Mouse (Mus musculus) ES-Bruce4 (cell line): Measurements from ENCODE around the gene Polr2h. TPM values are rescaled to one million over a fixed set of nuclear protein-coding genes. Genes with fewer than 3 reads are reported as not detected.

Experiments used
- H3K27ac ChIP-seq: 2 replicates; pipeline ENCODE4 v1.5.1; 2012; ENCODE audit warnings: low read length, inconsistent platforms; ENCODE audit not compliant: insufficient read depth
- H3K27me3 ChIP-seq: 2 replicates; pipeline ENCODE4 v1.6.1; 2012; ENCODE audit warnings: mild to moderate bottlenecking, low read length, inconsistent platforms; ENCODE audit not compliant: control insufficient read depth, poor library complexity, insufficient read depth, severe bottlenecking
- H3K36me3 ChIP-seq: 2 replicates; pipeline ENCODE4 v1.6.1; 2012; ENCODE audit warnings: inconsistent platforms, mild to moderate bottlenecking, low read length, moderate library complexity; ENCODE audit not compliant: control insufficient read depth, poor library complexity, insufficient read depth, severe bottlenecking
- H3K4me1 ChIP-seq: one replicate; pipeline ENCODE4 v1.8.1; 2011; ENCODE audit warnings: low read length; ENCODE audit not compliant: control insufficient read depth, insufficient read depth
- H3K4me3 ChIP-seq: 2 replicates; pipeline ENCODE4 v1.5.1; 2011; ENCODE audit warnings: low read depth, mild to moderate bottlenecking, low read length
- H3K9ac ChIP-seq: 2 replicates; pipeline ENCODE4 v1.6.1; 2012; ENCODE audit warnings: low read depth, mild to moderate bottlenecking, inconsistent platforms; ENCODE audit not compliant: poor library complexity, severe bottlenecking
- H3K9me3 ChIP-seq: replicated peaks from 2 replicates; pipeline ENCODE4 v1.6.1; 2012; ENCODE audit warnings: mild to moderate bottlenecking, low read length, inconsistent platforms; ENCODE audit not compliant: control insufficient read depth, poor library complexity, insufficient read depth, severe bottlenecking
- CTCF ChIP-seq: IDR thresholded peaks from one replicate; pipeline ENCODE4 v1.8.1; 2011; ENCODE audit warnings: low read depth, low read length
- EP300 ChIP-seq: IDR thresholded peaks from 2 replicates; pipeline ENCODE4 v1.6.1; 2011; ENCODE audit warnings: low read depth, low read length; ENCODE audit not compliant: insufficient read depth
- POLR2A ChIP-seq: IDR thresholded peaks from one replicate; pipeline ENCODE4 v1.8.1; 2011; ENCODE audit warnings: low read length; ENCODE audit not compliant: insufficient read depth
- polyA plus RNA-seq: library from polyadenylated mRNA; stranded (reverse); fragments of >200 nt; gene quantifications from 2 replicates; pipeline ENCODE4 v1.2.4, GENCODE M21; 2011; ENCODE audit warnings: low read depth; ENCODE audit not compliant: missing spikeins, insufficient read depth, insufficient read length

The Polr2h gene
- polyA plus RNA-seq, 1 experiment: 90.6 TPM

DNA sequence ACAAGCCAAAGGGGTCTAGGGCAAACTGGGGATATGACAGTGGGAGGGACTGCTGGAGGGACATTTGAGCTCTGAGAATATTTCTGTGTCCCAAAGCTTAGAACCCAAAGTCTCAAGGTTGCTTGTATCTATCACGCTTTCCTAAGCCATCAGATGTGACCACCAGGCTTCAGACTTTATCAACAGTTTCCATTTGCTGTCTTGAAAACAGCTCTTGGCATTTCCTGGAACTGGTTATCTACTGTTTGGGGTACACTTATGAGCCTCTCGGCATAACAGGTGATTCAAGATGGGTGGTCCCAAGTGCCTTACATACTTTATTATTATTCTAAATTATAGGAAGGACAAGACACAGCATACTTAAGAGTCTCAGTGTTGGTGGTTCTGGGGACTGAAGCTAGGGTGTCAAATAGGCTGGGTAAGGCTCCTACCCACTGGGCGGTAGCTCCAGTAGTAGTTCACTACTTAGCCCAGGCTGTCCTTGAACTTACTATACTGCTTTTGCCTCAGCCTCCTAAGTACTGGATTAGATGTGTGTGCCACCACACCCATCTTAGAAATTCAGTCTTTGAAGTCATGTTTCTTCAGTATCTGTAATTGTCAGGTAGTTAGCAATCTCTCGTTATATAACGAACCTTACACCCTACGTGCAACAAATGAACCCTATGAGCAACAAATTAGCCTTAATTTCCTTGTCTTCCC, 13.6 kb upstream of the Polr2h start:
- Histone ChIP-seq H3K27ac (no peak overlapping the region), H3K27me3 (no peaks in the 10 kb centered on the region), H3K4me1 (no peaks in the 10 kb centered on the region), H3K4me3 (no peak overlapping the region), H3K9ac (no peak overlapping the region), H3K36me3 (0 out of 2 replicates have a peak, but pooled peaks cover 5% of the 10 kb centered on the region), H3K9me3 (no peaks in the 10 kb centered on the region)
- TF ChIP-seq EP300 (no peak), POLR2A (no peak), CTCF (no peak)

DNA sequence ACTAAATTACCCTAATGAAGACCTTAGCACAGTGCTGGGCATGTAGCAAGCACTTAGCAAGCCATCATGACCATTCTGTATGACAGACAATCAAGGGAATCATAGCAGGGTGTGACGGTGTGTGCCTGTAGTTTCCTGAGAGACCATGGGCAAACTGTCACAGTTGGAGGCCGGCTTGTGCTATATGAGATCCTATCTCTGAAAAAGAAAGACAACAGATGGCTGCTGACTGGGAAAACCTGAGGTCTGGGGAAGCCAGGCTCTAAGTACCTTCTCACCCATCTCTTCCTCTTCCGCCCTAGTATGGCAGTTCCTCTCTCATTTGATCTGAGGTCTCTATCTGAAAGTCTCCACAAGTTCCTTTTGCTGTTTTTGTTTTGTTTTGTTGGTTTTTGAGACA, 11.7 kb upstream of the Polr2h start:
- Histone ChIP-seq H3K27me3 (no peaks in the 10 kb centered on the region), H3K9me3 (no peaks in the 10 kb centered on the region), H3K27ac (no peak overlapping the region), H3K4me1 (no peaks in the 10 kb centered on the region), H3K9ac (no peak overlapping the region), H3K36me3 (0 out of 2 replicates have a peak, but pooled peaks cover 5% of the 10 kb centered on the region), H3K4me3 (no peak overlapping the region)
- TF ChIP-seq EP300 (no peak), CTCF (no peak), POLR2A (no peak)

DNA sequence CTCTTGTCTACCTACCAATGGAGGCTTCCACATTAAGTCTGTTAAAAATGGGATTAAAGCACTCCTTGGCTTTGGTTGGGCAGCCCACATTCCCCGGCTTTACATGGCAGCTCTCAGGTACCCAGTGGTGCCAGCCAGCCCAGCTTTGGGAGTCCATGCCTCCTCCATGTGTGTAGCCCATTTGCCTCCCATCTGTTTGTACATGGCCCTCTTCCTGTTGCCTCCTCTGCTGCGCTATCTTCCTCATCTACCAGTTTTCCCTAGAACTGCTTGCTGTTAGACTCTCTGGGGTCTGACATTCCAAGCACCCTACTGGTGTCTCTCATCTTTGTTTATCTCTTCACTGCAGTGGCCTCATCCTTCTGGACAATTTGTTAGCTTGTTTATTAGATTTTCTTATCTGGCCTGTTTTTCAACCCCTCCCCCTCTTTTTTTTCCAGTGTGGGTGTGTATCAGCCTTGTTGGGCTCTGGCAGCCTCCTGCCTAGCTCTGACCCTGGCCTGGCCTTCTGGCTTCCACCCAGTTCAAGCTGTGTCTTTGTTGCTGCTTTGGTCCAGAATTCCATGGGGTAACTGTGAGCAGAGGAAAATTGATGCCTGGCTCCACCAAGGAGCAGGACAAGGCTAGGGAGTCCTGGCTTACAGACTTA, 10.9 kb upstream of the Polr2h start:
- 0 out of 2 replicates have a peak, but pooled peaks cover 7% of the 10 kb centered on the region for H3K36me3 ChIP-seq
- H3K4me1 ChIP-seq: no peaks in the 10 kb centered on the region
- H3K9me3 ChIP-seq: no peaks in the 10 kb centered on the region
- TF ChIP-seq POLR2A: no peak
- H3K4me3 ChIP-seq: no peak overlapping the region
- no peak overlapping the region for H3K9ac ChIP-seq
- H3K27me3 ChIP-seq: no peaks in the 10 kb centered on the region
- H3K27ac ChIP-seq: peak overlapping the region; percentile 51

- no peak overlapping the region for H3K9ac ChIP-seq
- TF ChIP-seq EP300 (no peak), POLR2A (no peak), CTCF (no peak)
- H3K36me3 ChIP-seq: 0 out of 2 replicates have a peak, but pooled peaks cover 7% of the 10 kb centered on the region
- H3K4me3 ChIP-seq: no peak overlapping the region
- no peaks in the 10 kb centered on the region for H3K4me1 ChIP-seq
- H3K9me3 ChIP-seq: no peaks in the 10 kb centered on the region
- H3K27ac ChIP-seq: no peak overlapping the region
- no peaks in the 10 kb centered on the region for H3K27me3 ChIP-seq
These were observed 9.1 kb upstream of the Polr2h start for GRCm38 (mm10) chr16:20708220-20708938.

DNA sequence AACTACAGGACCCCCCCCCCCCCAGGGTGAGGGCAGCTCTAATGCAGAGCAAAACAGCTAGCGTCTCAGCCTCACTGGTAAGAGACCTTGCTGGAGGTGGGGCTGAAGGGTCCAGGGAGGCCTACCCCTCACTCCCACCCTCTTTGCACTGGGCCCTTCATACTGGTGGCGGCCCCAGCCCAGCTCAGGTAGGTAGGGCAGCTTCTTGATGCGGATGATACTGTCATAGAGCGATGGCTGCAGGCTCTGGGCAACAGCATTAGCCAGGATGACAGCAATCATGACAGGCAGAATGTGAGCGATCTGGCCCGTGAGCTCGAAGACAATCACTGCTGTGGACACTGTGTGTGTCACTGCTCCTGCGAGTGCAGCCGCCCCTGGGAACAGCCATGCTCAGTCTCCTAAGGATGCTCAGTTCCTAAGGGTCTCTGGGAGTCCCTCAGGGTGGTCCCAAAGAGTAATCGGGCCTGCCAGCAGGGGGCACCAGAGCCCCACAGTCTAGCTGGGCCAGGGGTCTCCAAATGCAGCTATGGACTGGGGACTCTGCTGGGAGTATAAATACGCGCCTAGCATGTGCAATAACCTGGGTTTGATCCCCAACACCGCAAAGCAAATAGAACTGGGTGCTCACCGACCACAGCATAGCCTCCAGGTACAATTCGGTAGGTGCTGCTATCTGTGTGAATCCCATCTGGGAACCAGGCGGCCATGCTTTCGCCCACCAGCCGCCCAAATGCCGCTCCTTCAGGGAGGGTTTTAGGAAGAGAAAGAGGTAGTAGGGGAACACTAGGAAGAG, 8.3 kb upstream of the Polr2h start:
- H3K36me3 ChIP-seq: 0 out of 2 replicates have a peak, but pooled peaks cover 7% of the 10 kb centered on the region
- H3K27me3 ChIP-seq: no peaks in the 10 kb centered on the region
- TF ChIP-seq POLR2A: no peak
- TF ChIP-seq EP300: no peak
- peak; percentile 78 for TF ChIP-seq CTCF
- H3K9ac ChIP-seq: no peak overlapping the region
- H3K27ac ChIP-seq: no peak overlapping the region
- H3K4me3 ChIP-seq: no peak overlapping the region
- H3K4me1 ChIP-seq: peaks cover 3% of the 10 kb centered on the region
- H3K9me3 ChIP-seq: no peaks in the 10 kb centered on the region
